Mouse (Mus musculus) limb, embryonic 14.5 days (tissue): ENCODE measurements around the gene Rpp30. TPM values are rescaled to one million over a fixed set of nuclear protein-coding genes. Genes with fewer than 3 reads are reported as not detected.
A peak's percentile ranks its signal among the peaks of the same experiment; 100 is the strongest.

Experiments
- ATAC-seq: fragments of 200-750 bp; cut with Nextera tagmentation; 2 replicates; pipeline ENCODE4 v1.8.0; 2017; ENCODE audit warnings: low read depth, moderate number of reproducible peaks, moderate TSS enrichment; ENCODE audit not compliant: low FRiP score
- DNase-seq: peaks from one replicate; pipeline ENCODE4 v3.0.0-alpha.2; 2015; ENCODE audit warnings: low spot score
- H3K27ac ChIP-seq: fragments of 300-500 bp; sonication (generic); replicated peaks from 2 replicates; pipeline ENCODE4 v1.5.1; 2014; ENCODE audit warnings: low read depth, mild to moderate bottlenecking, low read length, moderate library complexity, mixed read lengths
- H3K27me3 ChIP-seq: fragments of 300-500 bp; sonication (generic); 2 replicates; pipeline ENCODE4 v1.6.1; 2014; ENCODE audit warnings: low read length, mixed read lengths; ENCODE audit not compliant: control insufficient read depth, insufficient read depth
- H3K36me3 ChIP-seq: fragments of 300-500 bp; sonication (generic); 2 replicates; pipeline ENCODE4 v1.6.1; 2014; ENCODE audit warnings: mild to moderate bottlenecking, low read length, moderate library complexity, mixed read lengths; ENCODE audit not compliant: control insufficient read depth, insufficient read depth
- H3K4me1 ChIP-seq: fragments of 300-500 bp; sonication (generic); 2 replicates; pipeline ENCODE4 v1.6.1; 2014; ENCODE audit warnings: antibody characterized with exemption, low read length, mixed read lengths; ENCODE audit not compliant: control insufficient read depth, insufficient read depth
- H3K4me2 ChIP-seq: fragments of 300-500 bp; sonication (generic); replicated peaks from 2 replicates; pipeline ENCODE4 v1.6.1; 2014; ENCODE audit warnings: low read depth, mild to moderate bottlenecking, low read length, moderate library complexity; ENCODE audit not compliant: severe bottlenecking
- H3K4me3 ChIP-seq: fragments of 300-500 bp; sonication (generic); replicated peaks from 2 replicates; pipeline ENCODE4 v1.5.1; 2014; ENCODE audit warnings: low read length
- H3K9ac ChIP-seq: fragments of 300-500 bp; sonication (generic); 2 replicates; pipeline ENCODE4 v1.6.1; 2014; ENCODE audit warnings: mild to moderate bottlenecking, low read depth, low read length, moderate library complexity; ENCODE audit not compliant: severe bottlenecking
- H3K9me3 ChIP-seq: fragments of 300-500 bp; sonication (generic); 2 replicates; pipeline ENCODE4 v1.6.1; 2016; ENCODE audit warnings: low read length; ENCODE audit not compliant: control insufficient read depth
- POLR2A ChIP-seq: fragments of 200-500 bp; IDR thresholded peaks from 2 replicates; pipeline ENCODE4 v1.8.0; 2012; ENCODE audit warnings: inconsistent platforms, mild to moderate bottlenecking, moderate library complexity, borderline replicate concordance; ENCODE audit not compliant: insufficient read depth, insufficient read length; ENCODE audit errors: extremely low read depth
- WGBS: fragments of 180-500 bp; shearing (Covaris S2); extraction: QIAGEN DNeasy Blood & Tissue Kit; methylation state at CpG from one replicate; pipeline ENCODE4 v1.1.7; 2014; 5-methylcytosine and 5-hydroxymethylcytosine counted together
- polyA plus RNA-seq, 2 experiments: library from polyadenylated mRNA; depleted of rRNA in 1 of 2; stranded (reverse) in 1 of 2; unstranded in 1 of 2; fragments of >200 nt; fragmentation: Nextera tagmentation in 1 of 2; extraction: Ambion mirVana in 1 of 2; gene quantifications; 2 replicates each; pipeline versions ENCODE4 v1.2.1 to v1.2.3; 2012 to 2014

The Rpp30 gene
- polyA plus RNA-seq (2012; rRNA removed) (19.0 and 27.5 TPM in 2 replicates), polyA plus RNA-seq (2014; fragmentation: Nextera tagmentation; extraction: Ambion mirVana) (54.5 and 67.5 TPM in 2 replicates)

DNA sequence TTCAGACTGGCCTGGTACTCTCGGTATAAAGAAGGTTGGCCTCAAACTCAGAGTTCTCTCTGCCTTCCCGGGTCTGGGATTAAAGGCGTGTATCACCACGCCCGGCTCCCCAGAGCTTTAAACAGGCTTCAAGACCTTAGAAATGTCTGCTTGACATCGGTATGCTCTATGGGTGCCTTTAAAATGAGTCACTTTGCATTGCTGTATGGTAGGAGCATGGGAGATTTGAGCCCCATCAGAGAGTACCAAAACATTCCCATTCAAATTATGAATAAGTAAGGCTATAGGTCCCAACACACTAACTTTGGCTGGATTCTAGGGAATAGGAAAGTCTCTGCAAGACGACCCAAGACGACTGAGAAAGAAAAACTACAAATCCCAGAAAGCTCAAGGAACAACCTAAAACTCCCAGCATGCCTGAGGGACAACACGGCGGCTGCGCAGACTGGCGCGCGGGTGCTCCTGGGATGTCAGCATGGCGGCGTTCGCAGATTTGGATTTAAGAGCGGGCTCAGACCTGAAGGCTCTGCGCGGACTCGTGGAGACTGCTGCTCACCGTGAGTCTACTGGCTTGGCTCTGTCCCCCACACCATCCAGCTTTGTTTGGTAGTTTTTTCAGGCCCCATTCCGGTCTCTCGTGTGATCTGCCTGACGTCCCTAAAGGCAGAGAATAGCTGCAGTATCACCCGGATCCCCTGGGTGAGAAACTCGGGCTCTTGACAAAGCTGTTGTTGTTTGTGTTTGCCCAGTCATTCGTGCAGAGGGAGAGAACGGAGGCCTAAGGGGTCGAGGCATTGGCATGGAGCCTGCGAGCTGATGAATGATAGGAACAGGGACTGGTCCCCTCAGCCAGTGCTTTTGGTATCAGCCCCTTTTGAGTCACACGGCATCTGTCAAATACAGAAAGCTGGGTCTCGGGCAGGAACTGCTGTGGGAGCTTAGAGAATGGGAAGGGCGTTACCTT is at the start of gene Rpp30:
Rpp30 (plus strand) TSS at position 455 of the 964 bp plus-strand sequence.
- ATAC-seq = peak; percentile 91
- peaks cover 6% of the 10 kb centered on the region; the same call in 1 of the 2 replicates for H3K4me1 ChIP-seq
- peak within 1 kb of the TSS; percentile 84 for H3K9ac ChIP-seq
- peak; percentile 91 for DNase-seq
- TF ChIP-seq POLR2A = no peak
- no peaks in the 10 kb centered on the region for H3K27me3 ChIP-seq
- H3K9me3 ChIP-seq = no peaks in the 10 kb centered on the region
- 2% methylated on average over 34 of the region's 34 CpGs for WGBS
- H3K4me3 ChIP-seq = peak within 1 kb of the TSS; percentile 77
- H3K27ac ChIP-seq = peak within 1 kb of the TSS; percentile 48
- peak within 1 kb of the TSS; percentile 81 for H3K4me2 ChIP-seq
- peaks cover 8% of the 10 kb centered on the region; the same call in 1 of the 2 replicates for H3K36me3 ChIP-seq

DNA sequence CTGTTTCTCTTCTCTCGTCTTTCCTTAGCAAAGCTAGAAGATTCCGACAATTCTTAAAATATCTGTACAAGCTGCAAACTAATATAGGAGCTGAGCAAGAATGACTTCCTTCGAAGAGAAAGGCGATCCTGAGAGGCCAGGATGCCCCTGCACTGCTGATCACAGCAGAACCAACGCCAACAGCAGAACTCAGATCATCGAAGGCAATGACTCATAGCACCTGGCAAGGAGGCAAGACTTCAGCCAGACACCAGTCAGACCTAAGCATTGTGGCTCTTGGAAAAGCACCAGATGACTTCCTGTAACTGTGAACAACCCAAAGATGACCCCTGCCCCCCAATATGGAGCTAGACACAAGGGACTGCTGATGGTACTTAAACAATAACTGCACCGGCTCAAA is 37.5 kb upstream of the Rpp30 start:
- no peaks in the 10 kb centered on the region for H3K4me1 ChIP-seq
- no peak for TF ChIP-seq POLR2A
- no peaks in the 10 kb centered on the region for H3K27me3 ChIP-seq
- 79% methylated on average over 7 of the region's 7 CpGs for WGBS
- DNase-seq (no peak), ATAC-seq (no peak)
- no peak overlapping the region for H3K9ac ChIP-seq
- H3K4me3 ChIP-seq = no peak overlapping the region
- H3K36me3 ChIP-seq = no peaks in the 10 kb centered on the region
- no peak overlapping the region for H3K4me2 ChIP-seq
- no peaks in the 10 kb centered on the region for H3K9me3 ChIP-seq
- no peak overlapping the region for H3K27ac ChIP-seq

DNA sequence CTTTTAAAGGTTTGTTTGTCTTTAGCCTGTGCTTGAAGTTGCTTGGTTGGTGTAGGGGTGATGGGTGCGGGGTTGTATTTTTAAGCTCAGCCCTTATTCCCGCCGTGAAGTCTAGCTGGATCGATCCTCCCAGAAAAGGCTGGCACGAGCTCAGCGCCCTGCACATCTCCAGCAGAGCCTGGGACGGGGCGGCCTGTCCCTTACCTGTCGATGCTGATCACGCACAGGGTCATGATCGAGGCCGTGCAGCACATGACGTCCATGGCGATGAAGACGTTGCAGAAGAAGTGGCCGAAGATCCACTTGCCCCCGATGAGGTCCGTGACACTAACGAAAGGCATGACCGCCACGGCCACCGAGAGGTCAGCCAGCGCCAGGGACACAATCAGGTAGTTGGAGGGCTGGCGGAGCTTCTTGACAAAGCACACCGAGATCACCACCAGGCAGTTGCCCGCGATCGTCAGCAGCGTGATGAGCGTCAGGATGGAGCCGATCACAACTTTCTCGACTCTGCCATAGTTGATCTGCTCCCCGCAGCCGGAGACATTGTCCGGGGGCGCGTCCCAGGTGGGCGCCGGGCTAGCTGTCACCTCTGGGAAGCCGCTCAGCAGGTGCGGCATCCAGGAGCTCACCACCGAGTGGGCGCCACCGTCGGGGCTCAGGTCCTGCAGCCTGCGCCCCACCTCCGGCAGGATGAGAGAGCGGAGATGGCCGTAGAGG is 26.9 kb upstream of the Rpp30 start:
- Histone ChIP-seq H3K4me3 (peak overlapping the region; percentile 54), H3K4me2 (peak overlapping the region; percentile 91), H3K27ac (no peak overlapping the region), H3K4me1 (peaks cover 4% of the 10 kb centered on the region; the same call in 1 of the 2 replicates), H3K27me3 (peaks cover 37% of the 10 kb centered on the region), H3K9ac (peak overlapping the region; percentile 43; the same call in 1 of the 2 replicates), H3K9me3 (no peaks in the 10 kb centered on the region), H3K36me3 (no peaks in the 10 kb centered on the region)
- ATAC-seq (peak; percentile 41; the same call in 1 of the 2 replicates), DNase-seq (no peak)
- 9% methylated on average over 44 of the region's 49 CpGs for WGBS
- no peak for TF ChIP-seq POLR2A

GRCm38 (mm10) chr19:36057231-36057811 is 26.2 kb upstream of the Rpp30 start, which contains the start of gene Htr7:
Gene Htr7 (minus strand): TSS chr19:36057507.
- H3K27ac ChIP-seq = no peak within 1 kb of the TSS
- no peaks in the 10 kb centered on the region for H3K9me3 ChIP-seq
- peak; percentile 75 for ATAC-seq
- DNase-seq = no peak
- no peak for TF ChIP-seq POLR2A
- peak within 1 kb of the TSS; percentile 91 for H3K4me2 ChIP-seq
- peak within 1 kb of the TSS; percentile 43 for H3K9ac ChIP-seq
- H3K36me3 ChIP-seq = no peaks in the 10 kb centered on the region
- under 1% methylated on average over 9 of the region's 86 CpGs for WGBS
- peaks cover 4% of the 10 kb centered on the region; the same call in 1 of the 2 replicates for H3K4me1 ChIP-seq
- peak within 1 kb of the TSS; percentile 54 for H3K4me3 ChIP-seq
- H3K27me3 ChIP-seq = peaks cover 37% of the 10 kb centered on the region
